Mouse (Mus musculus): ENCODE measurements around the gene 2510009E07Rik.

DNA sequence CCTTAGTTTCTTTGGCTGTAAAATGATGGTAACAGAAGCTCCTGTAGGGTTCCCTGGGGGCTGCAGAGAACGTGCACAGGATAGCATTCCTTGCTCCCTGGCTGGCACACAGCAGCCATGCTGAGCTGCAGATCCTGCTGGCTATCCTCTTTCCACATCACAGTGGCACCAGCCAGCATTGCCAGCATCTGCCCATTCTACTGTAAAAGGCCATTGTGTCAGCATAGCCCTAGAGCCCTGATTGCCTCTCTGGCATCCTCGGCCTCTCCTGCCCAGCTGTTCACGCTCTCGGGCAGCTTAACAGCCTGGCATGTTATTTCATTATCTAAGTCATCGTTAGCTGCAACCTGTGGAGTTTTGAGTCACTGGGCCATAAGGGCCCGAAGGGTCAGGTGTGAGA lies 67.2 kb downstream of the 2510009E07Rik start:
- TF ChIP-seq POLR2A (IDR thresholded peaks at IDR 0.05; ENCODE audit: control insufficient read depth, low read depth, low read length), result no peak
- no peak for TF ChIP-seq CTCF (IDR thresholded peaks at IDR 0.05; ENCODE audit: control insufficient read depth, insufficient read depth, insufficient replicate concordance, low read depth, low read length)

All from testis, adult 2 months (tissue).